Mouse (Mus musculus) spleen, postnatal 10 days (tissue): ENCODE data around the gene Cwc27.

Experiments used
- DNase-seq, 2 experiments: peaks; one replicate each; pipeline ENCODE4 v3.0.0; 2021 to 2022; ENCODE audit warnings: low spot score in 2 of 2

Gene Cwc27

GRCm38 (mm10) chr13:104816635-104817571 is at the start of gene Cwc27:
TSS of gene Cwc27 (minus strand) at chr13:104817142.
- peak; percentile 81 to 88 for DNase-seq

GRCm38 (mm10) chr13:104866726-104867125 is 49.8 kb upstream of the Cwc27 start:
- DNase-seq: no peak

- peak; percentile 7 to 32 for DNase-seq
These were observed 46.4 kb upstream of the Cwc27 start, which contains the start of gene Shisal2b for GRCm38 (mm10) chr13:104863127-104863979. TSS of gene Shisal2b (minus strand) at chr13:104863893.

GRCm38 (mm10) chr13:104853645-104854044 is 36.7 kb upstream of the Cwc27 start:
- DNase-seq: no peak

GRCm38 (mm10) chr13:104843295-104844089 is 26.6 kb upstream of the Cwc27 start:
- DNase-seq: no peak

- DNase-seq: no peak
These were observed 25.0 kb upstream of the Cwc27 start for GRCm38 (mm10) chr13:104841937-104842336.

GRCm38 (mm10) chr13:104837628-104838027 is 20.7 kb upstream of the Cwc27 start:
- DNase-seq: no peak

GRCm38 (mm10) chr13:104832811-104833210 is 15.9 kb upstream of the Cwc27 start:
- no peak for DNase-seq

GRCm38 (mm10) chr13:104825470-104825869 is 8.5 kb upstream of the Cwc27 start:
- no peak for DNase-seq

- DNase-seq: no peak
These were observed 5.5 kb upstream of the Cwc27 start for GRCm38 (mm10) chr13:104822411-104822838.

- no peak for DNase-seq
These were observed 5.0 kb upstream of the Cwc27 start for GRCm38 (mm10) chr13:104821908-104822307.

GRCm38 (mm10) chr13:104821192-104821591 is 4.2 kb upstream of the Cwc27 start:
- DNase-seq: no peak

GRCm38 (mm10) chr13:104817696-104818095 is 754 bp upstream of the Cwc27 start:
- peak; percentile 26 to 31 for DNase-seq

- no peak for DNase-seq
These were observed 690 bp downstream of the Cwc27 start for GRCm38 (mm10) chr13:104816270-104816634.

GRCm38 (mm10) chr13:104805681-104806080 is 11.3 kb downstream of the Cwc27 start:
- no peak for DNase-seq

- no peak for DNase-seq
These were observed 17.3 kb downstream of the Cwc27 start for GRCm38 (mm10) chr13:104799566-104800182.

- DNase-seq: no peak
These were observed 17.9 kb downstream of the Cwc27 start for GRCm38 (mm10) chr13:104799067-104799466.

- no peak for DNase-seq
These were observed 22.5 kb downstream of the Cwc27 start for GRCm38 (mm10) chr13:104794421-104794820.

- no peak for DNase-seq
These were observed 24.8 kb downstream of the Cwc27 start, which contains the start of gene Srek1ip1 for GRCm38 (mm10) chr13:104792184-104792583. TSS of gene Srek1ip1 (plus strand) at chr13:104792484.

- DNase-seq: no peak
These were observed 27.3 kb downstream of the Cwc27 start for GRCm38 (mm10) chr13:104789663-104790062.

- no peak for DNase-seq
These were observed 29.7 kb downstream of the Cwc27 start for GRCm38 (mm10) chr13:104787260-104787659.
